Mouse (Mus musculus) lung, adult 2 months (tissue): Measurements from ENCODE around the gene Sumo2.

ENCODE experiments used
- CTCF ChIP-seq: fragments of 200-500 bp; IDR thresholded peaks from 2 replicates; pipeline ENCODE4 v1.5.1; 2011; ENCODE audit warnings: mild to moderate bottlenecking, low read length, control low read depth; ENCODE audit not compliant: insufficient read depth
- POLR2A ChIP-seq: fragments of 200-500 bp; IDR thresholded peaks from 2 replicates; pipeline ENCODE4 v1.6.1; 2011; ENCODE audit warnings: low read depth, mild to moderate bottlenecking, control low read depth, low read length, borderline replicate concordance; ENCODE audit errors: extremely low read depth

DNA sequence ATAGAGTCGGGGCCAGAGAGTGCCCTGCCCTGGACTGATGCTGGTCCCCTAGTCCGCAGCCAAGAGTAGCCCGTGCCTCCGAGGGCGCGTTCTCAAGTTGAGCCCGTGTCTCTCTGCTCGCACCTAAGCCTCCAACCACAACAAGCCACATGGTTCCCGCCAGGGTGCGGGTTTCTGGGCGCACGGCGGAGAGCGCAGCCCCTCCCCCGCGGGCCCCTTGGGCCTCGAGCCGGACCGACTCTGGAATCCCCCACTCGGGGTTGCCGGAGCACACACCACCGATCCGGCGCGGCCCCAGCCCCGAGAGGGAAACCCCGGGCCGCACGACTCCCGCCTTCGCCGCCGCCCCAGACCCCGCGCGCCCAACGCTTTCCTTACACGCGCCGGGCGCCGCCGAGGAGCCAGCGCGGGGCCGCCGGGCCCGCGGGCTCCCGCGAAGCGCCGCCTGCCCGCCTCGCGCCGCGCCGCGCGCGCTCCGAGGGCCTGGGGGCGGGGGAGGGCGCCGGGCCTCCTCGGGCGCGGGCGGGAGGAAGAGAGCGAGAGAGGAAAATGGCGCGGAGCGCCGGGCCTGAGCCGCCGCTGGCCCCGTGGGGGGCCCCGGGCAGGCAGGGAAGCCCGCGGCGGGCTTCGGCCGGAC, 557 bp downstream of the Sumo2 start:
- TF ChIP-seq CTCF: no peak
- TF ChIP-seq POLR2A: no peak
